Mouse (Mus musculus) cortical plate, adult 2 months (tissue): ENCODE results near the gene Tbc1d8.

Source experiments
- CTCF ChIP-seq: fragments of 200-500 bp; IDR thresholded peaks from 2 replicates; pipeline ENCODE4 v1.5.1; 2011; ENCODE audit warnings: mild to moderate bottlenecking, control low read depth, low read length; ENCODE audit not compliant: insufficient read depth; ENCODE audit errors: extremely low read depth
- POLR2A ChIP-seq: fragments of 200-500 bp; IDR thresholded peaks from 2 replicates; pipeline ENCODE4 v1.6.1; 2011; ENCODE audit warnings: mild to moderate bottlenecking, low read length, control low read depth; ENCODE audit not compliant: insufficient read depth; ENCODE audit errors: extremely low read depth

DNA sequence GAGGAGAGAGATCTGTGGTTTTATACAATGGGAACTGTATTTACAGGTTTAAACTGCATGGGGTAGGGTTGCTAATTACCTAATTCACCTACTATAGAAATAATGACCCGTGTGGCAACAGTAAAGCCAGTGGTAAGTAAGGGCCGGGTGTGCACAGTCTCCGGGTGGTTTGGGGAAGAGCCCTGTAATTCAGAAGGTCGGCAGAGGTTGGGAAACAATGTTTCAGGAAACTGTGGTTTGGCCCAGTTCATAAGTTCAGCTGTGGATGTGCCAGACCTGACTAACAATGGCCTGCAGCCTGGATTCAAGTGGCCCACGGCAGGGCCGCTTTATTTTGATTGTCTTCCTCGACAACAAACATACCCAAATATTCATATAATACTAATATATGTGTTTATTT, 47.2 kb upstream of the Tbc1d8 start:
- TF ChIP-seq CTCF = no peak
- TF ChIP-seq POLR2A = no peak
